Mouse (Mus musculus) layer of hippocampus, adult 18-20 months (tissue): ENCODE measurements at regions not wholly inside any gene's neighbourhood (a gene's known extent, or its start where the extent isn't known, plus 50 kb on each side); places are given as distances from the start of the nearest gene placed in this dataset.

Source experiments
- DNase-seq, 2 experiments: peaks; one replicate each; pipeline ENCODE4 v3.0.0; 2022; ENCODE audit warnings: low spot score in 2 of 2

DNA sequence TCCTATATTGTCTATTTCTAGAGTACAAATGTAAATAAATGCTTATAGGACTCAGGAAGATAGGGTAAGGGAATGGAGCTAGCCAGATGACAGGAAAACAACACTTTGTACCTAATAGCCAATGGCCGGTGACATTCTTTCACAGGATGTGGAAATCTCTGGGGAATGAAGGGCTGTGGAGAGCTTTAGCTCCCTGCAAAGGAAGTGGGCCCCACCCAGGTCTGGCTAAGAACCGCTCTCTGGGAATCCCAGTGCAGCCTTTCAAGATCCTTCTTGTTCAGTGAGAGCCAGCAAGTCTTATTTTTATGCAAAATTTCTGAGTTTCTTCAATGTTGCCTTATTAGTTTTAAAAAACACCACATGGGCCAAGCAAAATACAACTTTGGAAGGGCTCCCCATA, 54.7 kb upstream of the Pappa2 start:
- DNase-seq = no peak

DNA sequence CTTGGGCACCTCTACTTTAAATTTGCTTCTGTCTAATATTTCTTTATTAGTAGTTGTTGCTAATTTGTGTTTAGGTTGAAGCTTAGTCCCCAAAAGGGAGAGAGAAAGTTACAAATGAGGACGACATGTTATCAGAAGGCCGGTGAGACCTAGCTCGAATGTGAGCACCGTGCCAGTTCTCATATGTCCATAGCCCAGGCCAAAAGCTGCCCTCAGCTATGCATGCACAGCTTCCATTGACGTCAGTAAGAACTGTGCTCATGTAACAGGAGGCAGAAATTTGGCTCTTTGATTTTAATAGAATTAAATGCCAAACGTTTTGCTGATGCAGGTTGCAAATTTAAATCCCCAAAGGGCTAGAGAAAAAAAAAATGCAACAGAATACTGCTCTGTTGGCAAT, 56.1 kb upstream of the Pappa2 start:
- DNase-seq = no peak

DNA sequence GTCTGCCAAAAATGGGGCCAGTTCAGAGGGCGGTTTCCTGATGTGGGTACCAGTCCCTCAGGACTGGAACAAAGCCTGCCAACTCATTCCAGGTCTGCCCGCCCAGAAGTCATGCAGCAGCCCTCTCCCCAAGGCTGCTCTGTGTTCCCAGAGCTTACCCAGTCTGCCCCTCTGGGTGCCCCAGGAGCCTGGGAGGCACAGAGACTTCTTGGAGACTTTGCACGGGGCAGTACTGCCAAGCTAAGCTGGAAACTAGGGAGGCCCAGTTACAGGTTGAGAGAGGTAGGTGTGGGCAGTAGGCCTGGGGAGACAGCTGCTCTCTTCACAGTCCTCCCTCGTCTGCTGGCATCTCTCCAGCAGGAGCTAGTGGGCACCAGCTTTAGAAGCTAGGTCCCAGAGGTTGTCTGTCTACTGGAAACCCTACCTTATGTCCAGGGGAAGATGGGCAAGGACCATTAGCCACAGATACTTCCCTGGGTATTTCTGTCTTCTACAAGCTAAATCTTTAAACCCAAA, 65.6 kb upstream of the Pappa2 start:
- no peak for DNase-seq

DNA sequence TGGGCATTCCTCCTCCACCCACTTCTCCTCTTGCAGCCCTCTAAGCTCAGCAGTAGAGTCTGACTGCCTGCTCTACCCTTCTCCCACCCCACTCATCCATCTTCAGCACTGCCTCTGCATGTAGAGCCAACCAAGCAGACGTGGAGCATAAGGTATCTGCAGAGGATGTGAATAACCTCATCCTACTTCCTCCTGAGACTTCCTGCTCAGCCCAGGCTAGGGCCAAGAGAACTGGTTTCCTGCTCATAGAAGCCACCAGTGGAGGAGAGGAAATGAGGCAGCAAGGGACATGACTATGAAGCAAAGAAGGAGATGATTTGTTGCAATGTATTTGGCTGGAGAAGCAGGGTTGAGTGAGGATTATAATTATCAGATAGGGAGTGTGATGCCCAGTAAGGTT, 84.7 kb upstream of the Pappa2 start:
- no peak for DNase-seq

DNA sequence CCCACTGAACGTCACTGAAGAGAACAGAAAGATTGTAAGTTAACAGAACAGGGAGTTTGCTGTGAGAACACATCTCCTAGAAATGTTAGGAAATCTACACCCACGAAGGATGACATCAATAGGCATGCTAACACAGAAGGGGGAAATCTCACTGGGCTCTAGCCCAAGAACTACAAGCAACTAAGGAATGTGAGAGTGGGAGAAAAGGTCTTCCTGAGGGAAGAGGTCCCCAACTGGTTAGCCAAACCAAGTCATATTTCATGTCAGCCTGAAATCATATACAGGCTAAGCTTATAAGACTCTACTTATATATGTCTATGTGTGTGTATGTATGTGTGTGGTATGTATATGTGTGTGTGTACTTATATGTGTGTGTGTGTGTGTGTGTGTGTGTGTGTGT, 118.9 kb upstream of the Pappa2 start:
- DNase-seq = peak; percentile 2 to 20

DNA sequence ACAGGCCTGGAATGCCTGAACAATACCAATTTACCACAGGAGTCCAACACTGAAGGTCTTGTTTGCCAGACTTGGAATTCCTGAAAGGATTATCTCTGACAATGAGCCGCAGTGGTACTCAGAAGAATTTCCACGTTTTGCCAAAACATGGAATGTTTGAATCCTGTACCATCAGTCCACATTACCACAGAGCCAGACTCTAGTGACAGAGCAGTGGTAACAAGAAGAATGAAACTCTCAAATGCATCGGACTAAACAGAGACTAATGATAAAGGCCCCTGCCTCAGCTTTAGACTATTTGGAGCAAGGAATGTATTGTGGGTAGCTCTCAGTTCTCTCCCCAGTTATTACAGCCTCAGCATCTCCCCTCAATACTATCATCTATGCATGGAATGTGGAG, 109.9 kb upstream of the Cop1 start:
- DNase-seq = no peak

DNA sequence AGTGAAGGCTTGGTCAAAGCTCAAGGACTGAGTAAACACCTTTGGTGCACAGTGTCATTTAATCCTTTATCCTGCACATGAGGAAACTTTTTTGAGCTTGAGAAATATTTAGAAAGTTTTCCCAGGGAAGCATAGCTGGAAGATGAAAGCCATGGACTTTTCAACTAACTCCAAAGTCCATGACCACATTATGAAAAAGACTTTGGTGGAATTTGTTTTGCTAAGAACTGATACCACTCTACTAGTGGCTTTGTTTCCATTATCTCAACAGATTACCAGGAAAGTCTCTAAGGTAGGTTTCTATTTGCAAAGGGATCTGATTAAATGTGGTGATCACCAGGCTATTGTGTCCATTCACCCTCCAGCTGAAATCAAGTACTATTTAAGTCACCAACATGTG, 107.2 kb upstream of the Cop1 start:
- no peak for DNase-seq

DNA sequence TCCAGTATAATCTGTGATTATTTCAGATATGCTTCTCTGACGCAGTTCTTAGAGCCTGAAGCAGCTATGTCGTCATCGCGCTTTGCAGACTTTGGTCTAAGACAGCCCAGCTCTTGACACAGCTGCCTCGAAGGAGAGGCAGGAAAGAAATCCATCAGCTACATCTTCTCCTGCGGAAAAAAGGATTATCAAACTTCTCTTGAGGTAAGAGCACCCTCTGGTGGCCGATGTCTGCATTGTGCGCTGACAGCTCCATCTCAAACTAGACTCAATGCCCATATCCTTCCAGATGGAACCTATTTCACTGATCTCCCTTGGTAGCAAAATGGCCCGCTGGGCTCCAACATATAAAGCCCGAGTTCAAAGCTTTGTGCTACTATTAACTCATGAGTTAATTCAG, 96.8 kb upstream of the Cop1 start:
- peak; percentile 68 to 91 for DNase-seq

DNA sequence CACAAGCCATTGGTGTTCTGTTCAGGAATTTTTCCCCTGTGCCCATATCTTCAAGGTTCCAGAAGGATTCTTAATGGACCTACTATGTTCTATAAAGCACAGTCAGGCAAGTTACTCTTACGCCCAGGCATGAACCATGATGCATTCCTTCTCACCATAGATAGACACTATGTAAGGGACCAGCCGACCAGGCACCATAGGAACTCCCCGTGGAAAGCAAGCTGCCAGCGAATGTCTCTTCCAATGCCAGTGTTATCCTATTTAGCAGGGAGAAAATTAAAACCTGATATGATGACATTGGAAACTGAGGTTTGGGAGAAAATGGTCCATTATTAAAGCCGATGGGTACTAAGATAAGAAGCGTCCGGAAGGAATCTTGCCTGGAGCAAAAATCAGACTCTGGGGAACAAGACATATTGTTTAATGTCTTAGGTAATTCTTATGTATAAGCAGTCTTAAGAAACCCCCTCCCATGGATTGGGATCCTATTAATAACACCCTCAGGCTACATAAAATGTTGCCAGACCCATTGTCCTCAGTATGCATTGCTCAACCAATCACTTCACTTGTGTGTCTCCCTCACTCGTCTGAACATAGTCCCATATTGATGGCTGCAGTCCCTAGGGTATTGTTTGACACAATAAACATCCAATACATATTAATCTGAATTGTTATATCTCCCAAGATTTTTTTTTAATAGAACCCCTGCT, 84.2 kb upstream of the Cop1 start:
- no peak for DNase-seq

DNA sequence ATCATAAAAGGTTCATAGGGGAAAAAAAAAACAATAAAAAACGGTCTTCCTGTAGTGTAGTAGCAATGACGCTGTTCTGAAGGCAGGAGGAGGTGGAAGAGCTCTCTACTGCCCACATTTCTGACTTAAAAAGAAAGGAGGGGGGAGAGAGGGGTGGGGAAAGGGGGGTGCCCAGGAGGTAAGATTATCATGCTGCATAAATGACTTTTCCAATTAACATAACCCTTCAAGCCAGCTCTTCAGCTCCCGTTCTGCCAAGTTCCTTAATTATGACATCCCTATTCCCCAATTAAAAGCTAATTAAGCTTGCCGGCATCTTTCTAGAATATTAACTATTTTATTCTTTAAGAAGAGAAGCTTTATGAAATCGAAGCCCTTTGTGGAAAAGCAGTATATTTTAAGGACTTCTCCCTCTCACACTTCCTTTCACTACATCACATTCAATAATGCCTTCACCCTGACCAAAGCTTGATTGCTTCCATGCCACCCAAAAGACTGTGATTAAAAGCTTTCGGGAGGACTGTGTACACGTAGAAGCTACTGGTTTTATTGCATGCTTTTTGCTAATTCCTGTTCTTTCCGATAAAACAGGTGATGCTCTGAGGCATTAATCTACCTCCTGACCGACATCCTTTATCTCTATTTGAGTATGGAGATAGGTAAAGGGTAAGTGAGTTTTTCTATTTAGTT, 83.5 kb upstream of the Cop1 start:
- DNase-seq = no peak

DNA sequence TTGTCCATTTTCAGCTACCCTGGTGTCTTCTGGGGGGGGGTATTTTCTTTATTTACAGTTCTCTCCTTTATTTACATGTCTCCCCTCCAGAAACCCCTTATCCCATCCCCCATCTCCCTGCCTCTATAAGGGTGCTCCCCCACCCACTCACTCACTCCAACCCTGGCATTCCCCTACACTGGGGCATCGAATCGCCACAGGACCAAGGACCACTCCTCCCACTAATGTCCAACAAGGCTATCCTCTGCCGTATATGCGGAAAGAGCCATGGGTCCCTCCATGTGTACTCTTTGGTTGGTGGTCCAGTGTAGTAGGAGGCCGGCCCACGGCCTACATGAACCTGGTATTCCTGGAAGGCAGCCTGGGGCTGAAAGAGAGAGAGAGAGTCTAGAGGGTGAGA, 82.9 kb upstream of the Cop1 start:
- no peak for DNase-seq

DNA sequence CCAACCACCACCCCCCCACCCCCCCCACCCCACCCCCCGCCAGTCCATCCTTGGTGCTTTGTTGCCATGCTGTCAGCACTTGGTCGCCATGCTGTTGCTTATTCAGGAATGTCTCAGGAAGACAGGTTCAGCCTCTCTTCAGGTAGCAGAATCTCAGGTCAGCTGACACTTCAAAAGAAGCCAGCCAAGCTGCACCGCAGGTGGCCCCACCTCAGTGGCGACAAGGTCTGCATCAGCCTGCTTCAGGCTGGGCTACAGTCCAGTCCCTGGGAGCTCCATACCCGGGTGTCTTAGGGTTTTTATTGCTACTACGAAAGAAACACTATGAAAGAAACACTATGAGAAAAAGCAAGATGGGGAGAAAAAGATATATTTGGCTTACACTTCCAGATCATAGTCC, 82.4 kb upstream of the Cop1 start:
- DNase-seq = no peak

DNA sequence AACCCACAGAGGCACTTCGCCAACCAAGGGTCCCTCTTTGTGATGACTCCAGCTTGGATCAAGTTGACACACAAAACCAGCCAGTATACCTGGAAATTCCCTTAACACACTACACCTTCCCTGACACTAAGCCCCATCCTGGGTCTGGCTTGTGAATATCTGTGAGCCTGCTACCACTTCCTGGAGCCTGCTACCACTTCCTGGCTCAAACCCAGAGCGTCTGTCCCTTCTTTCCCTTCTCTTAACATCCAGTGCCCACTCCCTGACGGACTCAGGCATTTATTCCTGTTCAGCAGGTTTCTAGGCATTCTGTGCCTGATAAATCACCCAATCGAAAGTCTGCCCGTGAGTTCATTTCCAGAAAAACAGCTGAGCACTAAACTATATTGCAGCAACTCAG, 81.8 kb upstream of the Cop1 start:
- no peak for DNase-seq

DNA sequence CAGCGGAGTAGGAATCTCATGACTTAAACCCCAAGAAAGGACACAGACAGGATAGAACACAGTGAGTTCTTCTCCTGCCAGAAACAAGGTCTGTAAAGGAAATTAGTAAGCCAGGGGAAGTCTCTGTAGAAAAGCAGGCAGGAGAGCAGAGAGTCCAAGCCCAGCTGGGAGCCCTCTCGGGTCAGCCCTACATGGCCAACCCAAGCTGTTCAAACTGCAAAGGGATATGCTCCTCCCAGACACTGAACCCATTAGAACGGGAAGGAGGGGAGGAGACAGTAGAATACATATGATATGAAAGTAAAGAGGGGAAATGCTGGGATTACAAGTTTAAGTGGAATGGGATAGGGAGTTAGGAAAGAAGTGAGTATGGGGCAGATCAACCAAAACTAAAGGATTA, 75.7 kb upstream of the Cop1 start:
- DNase-seq = no peak

DNA sequence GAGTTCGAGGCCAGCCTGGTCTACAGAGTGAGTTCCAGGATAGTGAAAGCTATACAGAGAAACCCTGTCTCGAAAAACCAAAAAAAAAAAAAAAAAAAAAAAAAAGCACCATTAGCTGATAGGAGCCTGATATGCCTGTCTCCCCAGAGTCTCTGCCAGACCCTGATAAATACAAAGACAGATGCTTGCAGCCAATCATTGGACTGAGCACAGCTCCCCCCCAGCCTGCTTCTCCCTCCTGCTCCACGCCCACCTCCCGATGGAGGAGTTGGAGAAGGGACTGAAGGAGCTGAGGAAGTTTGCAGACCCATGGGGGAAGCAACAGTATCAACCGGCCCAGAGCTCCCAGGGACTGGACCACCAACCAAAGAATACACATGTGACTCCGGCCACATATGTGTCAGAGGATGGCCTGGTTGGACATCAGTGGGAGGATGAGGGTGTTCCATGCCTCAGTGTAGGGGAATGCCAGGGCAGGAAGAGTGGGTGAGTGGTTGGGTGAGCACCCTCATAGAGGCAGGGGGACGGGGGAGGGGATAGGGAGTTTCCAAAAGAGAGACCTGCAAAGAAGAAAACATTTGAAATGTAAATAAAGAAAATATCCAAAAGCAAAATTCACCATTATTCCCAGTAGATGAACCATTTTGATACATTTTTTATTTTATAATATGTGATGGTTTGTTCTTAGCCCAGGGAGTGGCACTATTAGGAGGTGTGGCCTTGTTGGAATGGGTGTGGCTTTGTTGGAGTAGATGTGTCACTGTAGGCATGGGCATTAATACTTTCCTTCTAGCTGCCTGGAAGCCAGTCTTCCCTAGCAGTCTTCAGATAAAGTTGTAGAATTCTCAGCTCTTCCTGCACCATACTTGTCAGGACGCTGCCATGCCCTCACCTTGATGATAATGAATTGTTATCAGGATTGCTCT, 71.8 kb upstream of the Cop1 start:
- no peak for DNase-seq

DNA sequence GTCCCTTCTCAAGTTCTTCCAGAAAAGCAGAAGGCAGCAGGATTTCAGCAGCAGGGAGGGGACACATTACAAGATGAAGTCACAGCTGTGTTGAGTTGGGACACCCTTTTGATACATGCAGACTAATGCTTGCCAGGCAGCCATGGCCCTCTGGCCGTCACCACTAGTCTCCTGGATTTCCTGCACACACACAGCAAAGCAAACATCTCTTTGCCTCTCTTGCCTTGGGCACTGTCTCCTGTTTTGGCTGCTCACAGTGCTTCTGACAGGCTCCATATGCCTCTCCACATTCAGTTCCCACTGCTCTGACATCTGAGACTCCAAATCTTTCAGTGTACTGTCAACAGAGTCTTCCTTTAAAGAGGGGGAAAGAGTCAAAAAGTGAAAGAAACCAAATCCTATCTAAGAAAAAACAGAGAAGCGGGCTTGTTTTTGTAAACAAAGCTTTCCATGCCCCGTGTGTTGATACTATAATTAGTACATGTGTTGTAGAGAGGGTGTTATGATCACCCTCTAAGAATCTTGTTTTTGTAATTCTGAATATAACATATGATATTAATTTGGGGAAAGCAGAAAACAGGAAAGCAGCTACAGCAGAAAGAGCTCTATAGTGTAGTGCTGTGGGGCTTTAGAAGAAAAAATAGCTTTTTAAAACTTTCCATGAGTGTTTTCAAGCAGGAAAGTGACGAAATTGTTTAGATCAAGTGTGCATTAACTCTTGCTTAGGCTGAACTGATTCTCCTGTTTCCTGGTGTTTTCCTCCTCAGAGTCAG, 68.8 kb upstream of the Cop1 start:
- peak; percentile 13 to 57 for DNase-seq

DNA sequence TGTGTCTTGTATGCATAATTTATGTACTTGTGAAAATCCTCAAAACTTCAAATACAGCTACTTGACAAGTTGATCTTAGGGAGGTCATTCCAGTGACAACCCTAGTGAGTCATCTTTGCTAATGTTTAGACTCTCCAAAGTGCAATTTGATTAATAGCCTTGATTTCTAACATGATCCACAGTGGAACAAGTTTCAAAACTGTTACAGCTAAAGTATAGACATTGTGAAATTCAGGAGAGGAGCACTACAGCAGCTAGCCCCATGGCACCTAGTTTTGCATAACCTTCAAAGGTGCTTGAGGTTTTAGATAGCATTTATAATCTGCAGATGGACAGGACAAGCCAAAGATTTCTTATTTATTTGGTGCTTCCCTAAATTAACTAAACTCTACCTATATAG, 50.1 kb upstream of the Cop1 start:
- DNase-seq = no peak
